Mouse (Mus musculus) bone marrow macrophage, adult 2 months (primary cell): ENCODE measurements at regions not wholly inside any gene's neighbourhood (a gene's known extent, or its start where the extent isn't known, plus 50 kb on each side); places are given as distances from the start of the nearest gene placed in this dataset.

Experiments used
- CTCF ChIP-seq: IDR thresholded peaks from 2 replicates; pipeline ENCODE4 v1.5.1; 2012; ENCODE audit warnings: low read depth, mild to moderate bottlenecking, low read length, moderate library complexity
- POLR2A ChIP-seq: IDR thresholded peaks from 2 replicates; pipeline ENCODE4 v1.6.1; 2012; ENCODE audit warnings: mild to moderate bottlenecking, low read depth, low read length, borderline replicate concordance

DNA sequence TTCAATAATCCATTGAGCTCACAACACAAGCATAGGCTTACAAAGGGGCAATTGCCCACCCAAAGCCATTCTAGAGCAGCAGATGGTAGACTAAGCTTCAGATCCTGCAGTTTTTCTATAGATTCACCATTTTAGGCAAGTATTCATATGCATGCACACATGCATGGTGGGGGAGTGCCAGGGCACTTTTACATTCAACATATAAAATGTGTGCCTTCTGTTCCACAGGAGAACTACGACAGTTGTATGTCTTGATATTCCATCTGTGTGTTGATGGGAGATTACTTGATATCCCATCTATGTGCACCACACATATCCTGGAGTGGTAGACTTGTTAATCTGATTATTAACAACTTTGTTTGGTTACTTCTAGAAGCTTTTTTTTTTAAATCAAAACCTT is 334.0 kb downstream of the Lrig3 start:
- TF ChIP-seq POLR2A: no peak
- no peak for TF ChIP-seq CTCF
